Mouse (Mus musculus): ENCODE data around the gene Plekhj1.

DNA sequence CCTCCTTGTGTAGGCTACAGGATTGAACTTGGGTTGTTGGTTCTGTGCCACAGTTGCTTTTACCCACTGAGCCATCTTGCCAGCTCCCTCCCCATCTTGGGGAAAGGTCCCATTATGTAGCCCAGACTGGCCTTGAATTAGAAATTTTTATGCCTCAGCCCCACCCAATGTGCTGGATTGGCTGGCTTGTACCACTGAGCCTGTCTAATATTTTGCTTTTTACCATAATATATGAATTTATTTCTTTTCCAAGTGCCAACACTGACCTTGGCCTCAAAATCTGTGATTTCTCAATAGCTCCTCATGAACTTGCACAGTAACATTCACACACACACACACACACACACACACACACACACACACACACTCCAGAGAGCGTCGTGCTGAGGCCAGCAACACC lies 32.7 kb downstream of the Plekhj1 start:
- no peak for TF ChIP-seq POLR2A (IDR thresholded peaks at IDR 0.05; ENCODE audit: low read depth, low read length)
- no peak for TF ChIP-seq CTCF (IDR thresholded peaks at IDR 0.05; ENCODE audit: extremely low read depth, insufficient read length, insufficient replicate concordance, low read depth, low read length)
